Mouse (Mus musculus) CH12.LX (cell line): ENCODE results near the gene Ccdc189. TPM values are rescaled to one million over a fixed set of nuclear protein-coding genes. Genes with fewer than 3 reads are reported as not detected.
A peak's percentile ranks its signal among the peaks of the same experiment; 100 is the strongest.

ENCODE experiments used
- DNase-seq: peaks from one replicate; pipeline ENCODE4 v3.0.0-alpha.2; 2013; ENCODE audit errors: extremely low read depth
- H3K27ac ChIP-seq: 2 replicates; pipeline ENCODE4 v1.5.1; 2012; ENCODE audit warnings: low read depth, mild to moderate bottlenecking, control low read depth, moderate library complexity; ENCODE audit not compliant: insufficient read depth
- H3K27me3 ChIP-seq: replicated peaks from 2 replicates; pipeline ENCODE3; 2012; ENCODE audit warnings: inconsistent platforms
- H3K36me3 ChIP-seq, 2 experiments: replicated peaks in 1 of 2; 2 replicates each; pipeline versions ENCODE3 to v1.6.1; 2012; ENCODE audit warnings: inconsistent platforms in 1 of 2, low read length in 1 of 2, mild to moderate bottlenecking in 1 of 2, mixed read lengths in 1 of 2, moderate library complexity in 1 of 2; ENCODE audit not compliant: control insufficient read depth in 1 of 2, insufficient read depth in 1 of 2
- H3K4me1 ChIP-seq, 2 experiments: 2 replicates each; pipeline ENCODE4 v1.6.1; 2012; ENCODE audit warnings: inconsistent platforms in 1 of 2, moderate library complexity in 1 of 2; ENCODE audit not compliant: insufficient read depth in 2 of 2, control insufficient read depth in 1 of 2
- H3K4me2 ChIP-seq: 2 replicates; pipeline ENCODE4 v1.6.1; 2012; ENCODE audit warnings: low read depth, mild to moderate bottlenecking, control low read depth; ENCODE audit not compliant: poor library complexity, insufficient read depth, severe bottlenecking
- H3K4me3 ChIP-seq, 3 experiments: fragments of 150-350 bp in 1 of 3; sonication (generic) in 1 of 3; replicated peaks in 1 of 3; 2 replicates each; pipeline versions ENCODE3 to v1.5.1; 2011 to 2012; ENCODE audit warnings: low read depth in 2 of 3, low read length in 2 of 3, mild to moderate bottlenecking in 2 of 3, moderate library complexity in 2 of 3, control low read depth in 1 of 3, improper control_type of control experiment in 1 of 3, inconsistent platforms in 1 of 3, mixed read lengths in 1 of 3; ENCODE audit not compliant: poor library complexity in 1 of 3
- H3K79me2 ChIP-seq: replicated peaks from 2 replicates; pipeline ENCODE4 v1.6.1; 2012; ENCODE audit warnings: mild to moderate bottlenecking, moderate library complexity; ENCODE audit not compliant: control insufficient read depth, poor library complexity, insufficient read depth, severe bottlenecking; ENCODE audit errors: extremely low read depth
- H3K9ac ChIP-seq: 2 replicates; pipeline ENCODE4 v1.6.1; 2012; ENCODE audit warnings: low read depth, mild to moderate bottlenecking, control low read depth, moderate library complexity; ENCODE audit not compliant: insufficient read depth
- H3K9me3 ChIP-seq: replicated peaks from 2 replicates; pipeline ENCODE3; 2012; ENCODE audit warnings: low read length, inconsistent platforms, mixed read lengths
- CTCF ChIP-seq, 2 experiments: IDR thresholded peaks in 1 of 2; conservative IDR thresholded peaks in 1 of 2; 2 replicates each; pipeline ENCODE4 v1.5.1; 2011 to 2012; ENCODE audit warnings: low read depth in 2 of 2, low read length in 2 of 2, improper control_type of control experiment in 1 of 2, inconsistent platforms in 1 of 2, mild to moderate bottlenecking in 1 of 2, moderate library complexity in 1 of 2
- GABPA ChIP-seq: IDR thresholded peaks from 2 replicates; pipeline ENCODE4 v1.6.1; 2012; ENCODE audit warnings: low read depth, low read length, improper control_type of control experiment, inconsistent platforms; ENCODE audit not compliant: insufficient replicate concordance
- JUND ChIP-seq: conservative IDR thresholded peaks from 2 replicates; pipeline ENCODE4 v1.6.1; 2011; ENCODE audit warnings: low read depth, low read length, improper control_type of control experiment
- KAT2A ChIP-seq: IDR thresholded peaks from 2 replicates; pipeline ENCODE4 v1.6.1; 2012; ENCODE audit warnings: low read length, improper control_type of control experiment, inconsistent platforms; ENCODE audit not compliant: insufficient replicate concordance
- NRF1 ChIP-seq: IDR thresholded peaks from 2 replicates; pipeline ENCODE4 v1.6.1; 2014; ENCODE audit warnings: low read depth, mild to moderate bottlenecking, inconsistent platforms, low read length, improper control_type of control experiment, moderate library complexity
- PAX5 ChIP-seq: IDR thresholded peaks from 2 replicates; pipeline ENCODE4 v1.6.1; 2012; ENCODE audit warnings: low read length, inconsistent platforms, mixed read lengths
- RAD21 ChIP-seq: IDR thresholded peaks from 2 replicates; pipeline ENCODE4 v1.6.1; 2011; ENCODE audit warnings: low read depth, mild to moderate bottlenecking, low read length, improper control_type of control experiment, moderate library complexity
- RCOR1 ChIP-seq: conservative IDR thresholded peaks from 2 replicates; pipeline ENCODE4 v1.6.1; 2012; ENCODE audit warnings: low read depth, mild to moderate bottlenecking, inconsistent platforms, low read length, improper control_type of control experiment
- SIN3A ChIP-seq: IDR thresholded peaks from 2 replicates; pipeline ENCODE4 v1.6.1; 2012; ENCODE audit warnings: low read length, improper control_type of control experiment, inconsistent platforms
- TBP ChIP-seq: conservative IDR thresholded peaks from 2 replicates; pipeline ENCODE4 v1.6.1; 2011; ENCODE audit warnings: low read depth, low read length, improper control_type of control experiment
- TCF12 ChIP-seq: IDR thresholded peaks from 2 replicates; pipeline ENCODE4 v1.6.1; 2014; ENCODE audit warnings: low read depth, mild to moderate bottlenecking, inconsistent platforms, low read length, improper control_type of control experiment
- USF1 ChIP-seq: IDR thresholded peaks from 2 replicates; pipeline ENCODE4 v1.6.1; 2014; ENCODE audit warnings: low read depth, mild to moderate bottlenecking, inconsistent platforms, low read length, improper control_type of control experiment
- USF2 ChIP-seq: conservative IDR thresholded peaks from 2 replicates; pipeline ENCODE4 v1.6.1; 2011; ENCODE audit warnings: low read depth, low read length, improper control_type of control experiment
- ZC3H11A ChIP-seq: IDR thresholded peaks from 2 replicates; pipeline ENCODE4 v1.6.1; 2012; ENCODE audit warnings: low read depth, mild to moderate bottlenecking, inconsistent platforms, low read length, improper control_type of control experiment
- ZKSCAN1 ChIP-seq: IDR thresholded peaks from 2 replicates; pipeline ENCODE4 v1.6.1; 2012; ENCODE audit warnings: low read depth, inconsistent platforms, low read length, improper control_type of control experiment, borderline replicate concordance
- dilution Hi-C: fragments of 300-500 bp; cut with MboI; formaldehyde crosslinking; loops from 2 replicates; pipeline ENCODE4 v1.14.3; 2020; ENCODE audit warnings: low sequenced_read_pairs; ENCODE audit not compliant: extremely low pct_unique_long_range_greater_than_20kb, extremely low pct_ligation_motif_present
- in situ Hi-C: fragments of 300-500 bp; cut with MboI; formaldehyde crosslinking; loops from 3 replicates; pipeline ENCODE4 v1.14.3; 2019; ENCODE audit warnings: low sequenced_read_pairs, low pct_ligation_motif_present, low pct_unique_long_range_greater_than_20kb, mixed read lengths
- polyA plus RNA-seq: library from polyadenylated mRNA; unstranded; fragments of >175 nt; gene quantifications from 2 replicates; pipeline ENCODE4 v1.2.1, GENCODE M21; 2012; ENCODE audit warnings: low read depth; ENCODE audit not compliant: insufficient read length
- total RNA-seq, 2 experiments: library from RNA; depleted of rRNA; stranded (reverse); fragments of 300-350 nt in 1 of 2; fragments of >200 nt in 1 of 2; gene quantifications; 2 replicates each; pipeline ENCODE4 v1.2.3; 2012 to 2014

The Ccdc189 gene
- total and polyA plus RNA-seq, 3 experiments: 2.1 to 2.9 (median 2.2) TPM

- H3K36me3 ChIP-seq: peaks cover 50 to 63% of the 10 kb centered on the region in 2 experiments
- H3K9ac ChIP-seq: no peak overlapping the region
- no peaks in the 10 kb centered on the region for H3K79me2 ChIP-seq
- H3K4me2 ChIP-seq: no peak overlapping the region
- no peak for DNase-seq
- dilution Hi-C loops: no loop called here
- H3K4me1 ChIP-seq: peaks cover 5 to 32% of the 10 kb centered on the region in 2 experiments; a peak in 3 of 4 replicates
- TF ChIP-seq KAT2A (no peak), RCOR1 (no peak), JUND (no peak)
- TF ChIP-seq, all 38 proteins: peak for 0
- Histone ChIP-seq H3K9me3 (no peaks in the 10 kb centered on the region), H3K27ac (0 out of 2 replicates have a peak overlapping the region, but pooled peaks have one; percentile 2), H3K27me3 (peaks cover 2% of the 10 kb centered on the region), H3K4me3 (no peak overlapping the region)
- in situ Hi-C loops: no loop called here
These were observed 15.9 kb upstream of the Ccdc189 start for GRCm38 (mm10) chr7:127604256-127604655.

GRCm38 (mm10) chr7:127602903-127603302 lies 14.5 kb upstream of the Ccdc189 start:
- H3K4me3 ChIP-seq: no peak overlapping the region
- H3K4me2 ChIP-seq: no peak overlapping the region
- in situ Hi-C loops: no loop called here
- dilution Hi-C loops: no loop called here
- no peak overlapping the region for H3K27ac ChIP-seq
- no peaks in the 10 kb centered on the region for H3K27me3 ChIP-seq
- no peak for TF ChIP-seq ZKSCAN1
- H3K36me3 ChIP-seq: peaks cover 60 to 76% of the 10 kb centered on the region in 2 experiments
- H3K9ac ChIP-seq: no peak overlapping the region
- no peak for DNase-seq
- H3K4me1 ChIP-seq: peaks cover 5 to 36% of the 10 kb centered on the region in 2 experiments; a peak in 3 of 4 replicates
- no peaks in the 10 kb centered on the region for H3K79me2 ChIP-seq
- no peaks in the 10 kb centered on the region for H3K9me3 ChIP-seq

- H3K4me3 ChIP-seq: no peak overlapping the region
- in situ Hi-C loops (no loop called here), dilution Hi-C loops (no loop called here)
- peaks cover 72 to 87% of the 10 kb centered on the region in 2 experiments for H3K36me3 ChIP-seq
- no peak overlapping the region for H3K27ac ChIP-seq
- H3K9me3 ChIP-seq: no peaks in the 10 kb centered on the region
- no peaks in the 10 kb centered on the region for H3K27me3 ChIP-seq
- no peak for DNase-seq
- H3K4me1 ChIP-seq: peaks cover 5 to 41% of the 10 kb centered on the region in 2 experiments; a peak in 3 of 4 replicates
- H3K9ac ChIP-seq: no peak overlapping the region
- TF ChIP-seq GABPA (no peak), USF1 (no peak), USF2 (no peak), CTCF (conservative IDR thresholded peaks at IDR 0.05 in 1 of 2, IDR thresholded peaks at IDR 0.05 in 1 of 2; ENCODE audit: low read depth in 2 of 2, low read length in 2 of 2) (no peak), SIN3A (no peak), TCF12 (no peak), PAX5 (no peak), RAD21 (no peak), TBP (no peak), NRF1 (no peak), RCOR1 (no peak), ZC3H11A (no peak)
- TF ChIP-seq, all 38 proteins: peak for 0
- H3K4me2 ChIP-seq: no peak overlapping the region
- no peaks in the 10 kb centered on the region for H3K79me2 ChIP-seq
These were observed 13.3 kb upstream of the Ccdc189 start for GRCm38 (mm10) chr7:127601735-127602134.
